Mouse (Mus musculus): Measurements from ENCODE around the gene Lrrc75a.

DNA sequence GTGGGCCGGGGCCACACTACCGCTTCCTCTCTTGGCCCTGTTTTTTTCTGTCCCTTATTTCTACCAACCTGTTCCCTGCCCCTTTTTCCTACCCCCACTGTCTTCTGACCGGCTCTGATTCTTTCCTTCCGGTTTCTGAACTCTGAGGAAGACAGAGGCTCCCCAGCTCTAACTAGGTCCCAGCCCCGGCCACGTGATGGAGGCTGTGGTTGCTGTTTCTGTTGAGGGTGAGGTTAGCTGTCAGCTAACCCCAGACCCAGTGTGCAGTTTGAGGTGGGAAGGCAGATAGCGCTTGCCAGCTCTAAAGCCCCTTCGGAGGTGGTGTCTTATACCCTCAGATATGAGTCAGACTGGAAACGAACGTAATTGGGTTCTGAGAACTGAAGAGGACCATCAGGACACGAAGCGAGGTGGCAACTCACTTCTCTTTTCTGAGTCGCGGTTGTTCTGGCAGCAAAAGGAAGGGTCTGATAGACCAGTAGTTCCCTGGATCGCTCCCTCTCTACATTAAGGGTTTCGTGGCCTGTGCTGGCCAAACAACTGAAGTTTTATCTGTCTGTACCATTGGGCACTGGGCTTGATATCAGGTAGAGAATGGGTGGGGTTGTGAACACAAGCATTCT lies 71.7 kb downstream of the Lrrc75a start:
- TF ChIP-seq POLR2A (IDR thresholded peaks at IDR 0.05; ENCODE audit: low read depth, low read length) (no peak), CTCF (IDR thresholded peaks at IDR 0.05; ENCODE audit: extremely low read depth, insufficient read length, insufficient replicate concordance, low read depth, low read length) (no peak)

Data from small intestine, adult 2 months (tissue).